Mouse (Mus musculus): ENCODE measurements around the gene 1700029I15Rik.

DNA sequence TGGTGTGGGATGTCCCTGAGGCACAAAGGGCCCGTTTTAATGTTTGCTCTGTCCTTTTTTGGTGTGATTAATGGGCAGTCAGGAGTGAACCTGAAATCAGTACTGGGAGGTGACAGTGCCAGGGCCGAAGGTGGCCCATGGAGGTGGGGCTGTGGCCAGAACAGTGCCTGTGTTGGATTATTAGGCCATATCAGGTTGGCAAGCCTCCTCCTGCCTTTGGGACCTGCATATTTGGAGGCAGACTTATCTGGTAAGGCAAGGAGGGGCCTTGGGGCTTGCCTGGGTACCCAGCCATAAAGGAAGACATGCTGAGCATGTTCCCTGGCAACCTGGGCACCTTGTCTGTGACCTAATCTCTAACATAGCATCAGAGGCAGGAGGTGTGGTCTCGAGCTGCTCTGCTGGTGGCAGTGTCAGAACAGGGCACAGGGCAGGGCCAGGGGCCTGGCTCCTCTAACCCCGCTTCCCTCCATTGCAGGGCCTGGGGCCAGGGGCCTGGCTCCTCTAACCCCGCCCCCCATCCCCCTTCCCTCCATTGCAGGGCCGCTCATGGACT lies 1.8 kb upstream of the 1700029I15Rik start:
- no peak for TF ChIP-seq ZC3H11A (IDR thresholded peaks at IDR 0.05; ENCODE audit: borderline replicate concordance, low read depth, low read length)
- no peak for TF ChIP-seq ZNF384 (IDR thresholded peaks at IDR 0.05; ENCODE audit: low read depth, low read length)
- TF ChIP-seq MAFK (IDR thresholded peaks at IDR 0.05; ENCODE audit: insufficient read depth, low read depth, low read length) = no peak
